Mouse (Mus musculus) neural tube, embryonic 13.5 days (tissue): ENCODE data around the gene Dcun1d5. TPM values are rescaled to one million over a fixed set of nuclear protein-coding genes. Genes with fewer than 3 reads are reported as not detected.

Experiments
- ATAC-seq: fragments of 200-750 bp; cut with Nextera tagmentation; 2 replicates; pipeline ENCODE4 v1.8.0; 2017; ENCODE audit warnings: low read depth, mild to moderate bottlenecking, moderate TSS enrichment, moderate library complexity
- H3K27ac ChIP-seq: fragments of 300-500 bp; sonication (generic); replicated peaks from 2 replicates; pipeline ENCODE4 v1.5.1; 2015; ENCODE audit warnings: moderate library complexity, mild to moderate bottlenecking, inconsistent platforms
- H3K27me3 ChIP-seq: fragments of 300-500 bp; sonication (generic); 2 replicates; pipeline ENCODE4 v1.6.1; 2015; ENCODE audit warnings: mild to moderate bottlenecking, inconsistent platforms
- H3K36me3 ChIP-seq: fragments of 300-500 bp; sonication (generic); 2 replicates; pipeline ENCODE4 v1.6.1; 2015; ENCODE audit warnings: mild to moderate bottlenecking, inconsistent platforms
- H3K4me1 ChIP-seq: fragments of 300-500 bp; sonication (generic); replicated peaks from 2 replicates; pipeline ENCODE4 v1.6.1; 2015; ENCODE audit warnings: inconsistent platforms
- H3K4me2 ChIP-seq: fragments of 300-500 bp; sonication (generic); 2 replicates; pipeline ENCODE4 v1.6.1; 2015; ENCODE audit warnings: inconsistent platforms, mild to moderate bottlenecking, moderate library complexity
- H3K4me3 ChIP-seq: fragments of 300-500 bp; sonication (generic); 2 replicates; pipeline ENCODE4 v1.5.1; 2015; ENCODE audit warnings: mild to moderate bottlenecking, inconsistent platforms
- H3K9ac ChIP-seq: fragments of 300-500 bp; sonication (generic); 2 replicates; pipeline ENCODE4 v1.6.1; 2015; ENCODE audit warnings: moderate library complexity, mild to moderate bottlenecking, inconsistent platforms
- H3K9me3 ChIP-seq: fragments of 300-500 bp; sonication (generic); 2 replicates; pipeline ENCODE4 v1.6.1; 2016; ENCODE audit warnings: inconsistent platforms
- WGBS: fragments of 180-500 bp; shearing (Covaris S2); methylation state at CpG from one replicate; pipeline ENCODE4 v1.1.7; 2015; 5-methylcytosine and 5-hydroxymethylcytosine counted together
- polyA plus RNA-seq: library from polyadenylated mRNA; unstranded; fragments of >200 nt; fragmentation: Nextera tagmentation; extraction: Ambion mirVana; gene quantifications from 2 replicates; pipeline ENCODE4 v1.2.1, GENCODE M21; 2015

The Dcun1d5 gene
- polyA plus RNA-seq, 1 experiment from 2014 or later = 127 TPM

- H3K9ac ChIP-seq = no peak overlapping the region
- 91% methylated on average over 5 of the region's 5 CpGs for WGBS
- no peak overlapping the region for H3K4me3 ChIP-seq
- no peak for ATAC-seq
- no peak overlapping the region for H3K4me2 ChIP-seq
- H3K27ac ChIP-seq = no peak overlapping the region
- H3K9me3 ChIP-seq = no peaks in the 10 kb centered on the region
- H3K36me3 ChIP-seq = peaks cover 10% of the 10 kb centered on the region; the same call in 1 of the 2 replicates
- H3K4me1 ChIP-seq = no peaks in the 10 kb centered on the region
- no peaks in the 10 kb centered on the region for H3K27me3 ChIP-seq
These were observed 36.7 kb downstream of the Dcun1d5 start for GRCm38 (mm10) chr9:7221024-7221423.

GRCm38 (mm10) chr9:7221460-7221859 is 37.1 kb downstream of the Dcun1d5 start:
- H3K27ac ChIP-seq = no peak overlapping the region
- H3K27me3 ChIP-seq = no peaks in the 10 kb centered on the region
- H3K9ac ChIP-seq = no peak overlapping the region
- ATAC-seq = no peak
- 88% methylated on average over 7 of the region's 7 CpGs for WGBS
- H3K4me1 ChIP-seq = no peaks in the 10 kb centered on the region
- H3K4me2 ChIP-seq = no peak overlapping the region
- no peaks in the 10 kb centered on the region for H3K9me3 ChIP-seq
- peaks cover 10% of the 10 kb centered on the region; the same call in 1 of the 2 replicates for H3K36me3 ChIP-seq
- no peak overlapping the region for H3K4me3 ChIP-seq

- H3K27me3 ChIP-seq = no peaks in the 10 kb centered on the region
- no peaks in the 10 kb centered on the region for H3K4me1 ChIP-seq
- H3K27ac ChIP-seq = no peak overlapping the region
- no peaks in the 10 kb centered on the region for H3K36me3 ChIP-seq
- H3K9ac ChIP-seq = no peak overlapping the region
- H3K9me3 ChIP-seq = no peaks in the 10 kb centered on the region
- WGBS = 96% methylated on average over 1 of the region's 1 CpGs
- no peak for ATAC-seq
- no peak overlapping the region for H3K4me2 ChIP-seq
- no peak overlapping the region for H3K4me3 ChIP-seq
These were observed 54.3 kb downstream of the Dcun1d5 start for GRCm38 (mm10) chr9:7238619-7239018.

GRCm38 (mm10) chr9:7239967-7240366 is 55.6 kb downstream of the Dcun1d5 start:
- H3K4me1 ChIP-seq = no peaks in the 10 kb centered on the region
- H3K27me3 ChIP-seq = no peaks in the 10 kb centered on the region
- H3K27ac ChIP-seq = no peak overlapping the region
- H3K9ac ChIP-seq = no peak overlapping the region
- H3K4me2 ChIP-seq = no peak overlapping the region
- no peaks in the 10 kb centered on the region for H3K36me3 ChIP-seq
- no peaks in the 10 kb centered on the region for H3K9me3 ChIP-seq
- H3K4me3 ChIP-seq = no peak overlapping the region
- 83% methylated on average over 2 of the region's 2 CpGs for WGBS
- ATAC-seq = no peak

GRCm38 (mm10) chr9:7252797-7253654 is 68.7 kb downstream of the Dcun1d5 start:
- H3K4me1 ChIP-seq = no peaks in the 10 kb centered on the region
- no peaks in the 10 kb centered on the region for H3K27me3 ChIP-seq
- no peaks in the 10 kb centered on the region for H3K36me3 ChIP-seq
- no peak overlapping the region for H3K4me2 ChIP-seq
- WGBS = 69% methylated on average over 1 of the region's 1 CpGs
- no peak overlapping the region for H3K27ac ChIP-seq
- no peak overlapping the region for H3K9ac ChIP-seq
- no peak for ATAC-seq
- no peaks in the 10 kb centered on the region for H3K9me3 ChIP-seq
- H3K4me3 ChIP-seq = no peak overlapping the region

Other genes with a start within 250 kb of the Dcun1d5 start
- 14.8 and 17.8 TPM in 2 replicates for gene Dync2h1, start 74 bp upstream of the Dcun1d5 start, polyA plus RNA-seq
- not detected in 2 replicates for gene Mmp13, start 88.0 kb downstream of the Dcun1d5 start, polyA plus RNA-seq
- not detected in 2 replicates for gene Mmp12, start 159.9 kb downstream of the Dcun1d5 start, polyA plus RNA-seq
- gene Mmp1b, start 203.5 kb downstream of the Dcun1d5 start, polyA plus RNA-seq = not detected in 2 replicates